Mouse (Mus musculus): ENCODE results near the gene Gm20388. TPM values are rescaled to one million over a fixed set of nuclear protein-coding genes. Genes with fewer than 3 reads are reported as not detected.

Gene Gm20388
- total RNA-seq, 2 experiments from 2014 or later = 14.5 to 15.2 TPM

GRCm38 (mm10) chr8:123518667-123519066 lies 3608.0 kb downstream of the Gm20388 start, which contains the start of gene Gas8:
TSS of gene Gas8 (plus strand) at chr8:123518834.

GRCm38 (mm10) chr8:123653308-123653993 lies 3742.8 kb downstream of the Gm20388 start, which contains the start of gene Rhou:
TSS of gene Rhou (plus strand) at chr8:123653929.

GRCm38 (mm10) chr8:123805718-123806373 lies 3895.2 kb downstream of the Gm20388 start, which contains the start of gene Rab4a:
TSS of gene Rab4a (plus strand) at chr8:123805985.

GRCm38 (mm10) chr8:123859648-123860259 lies 3949.1 kb downstream of the Gm20388 start, which contains the start of gene Ccsap:
TSS of gene Ccsap (minus strand) at chr8:123860209.

GRCm38 (mm10) chr8:123894502-123895097 lies 3984.0 kb downstream of the Gm20388 start, which contains the start of gene Acta1:
TSS of gene Acta1 (minus strand) at chr8:123894751.

GRCm38 (mm10) chr8:123948942-123949685 lies 4038.5 kb downstream of the Gm20388 start, which contains the start of gene Nup133:
TSS of gene Nup133 (minus strand) at chr8:123949265.

GRCm38 (mm10) chr8:123982826-123983400 lies 4072.3 kb downstream of the Gm20388 start, which contains the start of gene Abcb10:
TSS of gene Abcb10 (minus strand) at chr8:123983122.

GRCm38 (mm10) chr8:124021237-124022227 lies 4110.9 kb downstream of the Gm20388 start, which contains the start of the genes Taf5l and Urb2:
TSS of gene Taf5l (minus strand) at chr8:124021397.
TSS of gene Urb2 (plus strand) at chr8:124021508.

GRCm38 (mm10) chr8:124231176-124231484 lies 4320.5 kb downstream of the Gm20388 start, which contains the start of gene Galnt2:
TSS of gene Galnt2 (plus strand) at chr8:124231391.

Other genes with a start within 250 kb of the Gm20388 start
- gene Wfdc1, start 244.5 kb upstream of the Gm20388 start, total RNA-seq (2023) = not detected
- under 1 TPM; 0.11 to 0.44 TPM for gene Atp2c2, start 210.8 kb upstream of the Gm20388 start, total RNA-seq (2023)
- gene Tldc1, start 132.4 kb upstream of the Gm20388 start, total RNA-seq (2023) = 1 to 10 TPM; 3.5 to 3.9 TPM
- 100 to 1,000 TPM; 902 to 904 TPM for gene Cotl1, start 70.3 kb upstream of the Gm20388 start, total RNA-seq (2023)
- 10 to 100 TPM; 16.3 to 16.5 TPM for gene Klhl36, start 48.6 kb upstream of the Gm20388 start, total RNA-seq (2023)
- gene Usp10, start 481 bp upstream of the Gm20388 start, total RNA-seq (2023) = 10 to 100 TPM; 34.3 to 35.2 TPM
- gene Crispld2, start 81.6 kb downstream of the Gm20388 start, total RNA-seq (2023) = 10 to 100 TPM; 82.9 to 96.4 TPM
- 10 to 100 TPM; 34.9 to 48.0 TPM for gene Zdhhc7, start 190.6 kb downstream of the Gm20388 start, total RNA-seq (2023)
- gene 6430548M08Rik, start 203.3 kb downstream of the Gm20388 start, total RNA-seq (2023) = 100 to 1,000 TPM; 194 to 197 TPM